Comparison of ENCODE assay signal across 11 mouse cellular contexts in the genomic region with DNA sequence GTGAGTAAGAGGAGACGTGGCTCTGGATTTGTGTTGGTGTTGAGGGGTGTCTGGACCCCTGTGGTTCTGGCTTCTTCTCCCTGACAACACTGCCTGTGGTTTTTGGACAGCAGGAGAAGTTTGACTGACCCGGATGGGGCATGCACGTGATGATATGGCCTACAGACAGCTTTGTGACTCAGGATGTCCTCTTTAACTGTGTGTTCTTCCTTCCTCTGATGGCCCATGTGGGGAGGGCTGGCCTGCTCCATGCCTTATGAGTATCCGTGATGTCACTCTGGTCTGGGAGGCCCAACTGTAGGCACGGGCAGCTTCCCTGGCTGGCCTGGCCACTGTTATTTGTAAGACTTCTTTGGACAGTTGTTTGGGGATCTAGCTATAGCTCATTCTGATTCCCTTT. TPM values are rescaled to one million over a fixed set of nuclear protein-coding genes. Genes with fewer than 3 reads are reported as not detected.
A peak's percentile ranks its signal among the peaks of the same experiment; 100 is the strongest.
DNase-seq lines count a peak whose midpoint lies in the region; ATAC-seq lines count a peak whose summit lies in the region.
"Had no signal": no experiment of that assay in that cellular context is flagged by ENCODE, and none has a peak within 500 bp of the region (broad histone marks: within the 10 kb centered on the region; RNA-seq: fewer than 3 reads in every experiment).

No protein-coding gene starts in this region.

- H3K4me2 ChIP-seq in heart, embryonic 12.5 days: 0 out of 2 replicates have a peak overlapping the region, but pooled peaks have one; percentile 1
- no peak overlapping the region for H3K4me2 ChIP-seq in liver, embryonic 13.5 days
- H3K4me2 ChIP-seq: midbrain, embryonic 13.5 days had no signal

- 58% methylated on average over 5 of the region's 5 CpGs for WGBS in heart, embryonic 12.5 days
- 33% methylated on average over 5 of the region's 5 CpGs for WGBS in liver, embryonic 13.5 days (ENCODE audit: insufficient replicate concordance)

- H3K4me3 ChIP-seq in megakaryocyte, embryonic 14.5 days (replicated peaks): peak overlapping the region; percentile 51
- no peak overlapping the region for H3K4me3 ChIP-seq in heart, embryonic 12.5 days
- H3K4me3 ChIP-seq in liver, embryonic 13.5 days (replicated peaks): no peak overlapping the region
- H3K4me3 ChIP-seq: midbrain, embryonic 13.5 days had no signal

- H3K27ac ChIP-seq in heart, embryonic 12.5 days (ENCODE audit: poor library complexity, severe bottlenecking): no peak overlapping the region
- H3K27ac ChIP-seq in liver, embryonic 13.5 days: 0 out of 2 replicates have a peak overlapping the region, but pooled peaks have one; percentile 30
- H3K27ac ChIP-seq: hindbrain, postnatal 0 days; midbrain, embryonic 13.5 days had no signal

- H3K27me3 ChIP-seq in megakaryocyte, embryonic 14.5 days (replicated peaks): peaks cover 91% of the 10 kb centered on the region
- H3K27me3 ChIP-seq in heart, embryonic 12.5 days (replicated peaks): no peaks in the 10 kb centered on the region
- no peaks in the 10 kb centered on the region for H3K27me3 ChIP-seq in liver, embryonic 13.5 days
- H3K27me3 ChIP-seq: midbrain, embryonic 13.5 days had no signal

- 0 out of 2 replicates have a peak overlapping the region, but pooled peaks have one; percentile 39 for H3K9ac ChIP-seq in heart, embryonic 12.5 days
- H3K9ac ChIP-seq in liver, embryonic 13.5 days: no peak overlapping the region
- H3K9ac ChIP-seq: midbrain, embryonic 13.5 days had no signal

- no peaks in the 10 kb centered on the region for H3K9me3 ChIP-seq in megakaryocyte, embryonic 14.5 days
- H3K9me3 ChIP-seq in heart, embryonic 12.5 days (replicated peaks): no peaks in the 10 kb centered on the region
- no peaks in the 10 kb centered on the region for H3K9me3 ChIP-seq in liver, embryonic 13.5 days (replicated peaks)
- H3K9me3 ChIP-seq: midbrain, embryonic 13.5 days had no signal

- ATAC-seq in megakaryocyte, adult 5-6 weeks (ENCODE audit: poor library complexity, severe bottlenecking): no peak
- no peak for ATAC-seq in heart, embryonic 12.5 days (ENCODE audit: insufficient number of reproducible peaks, low FRiP score)
- ATAC-seq in liver, embryonic 13.5 days (ENCODE audit: low read depth): 0 out of 2 replicates have a peak, but pooled peaks have one; percentile 34
- no peak for ATAC-seq in megakaryocyte-erythroid progenitor cell, adult 5-6 weeks (replicated peaks; ENCODE audit: low FRiP score, low TSS enrichment, poor library complexity, severe bottlenecking)
- ATAC-seq: hindbrain, postnatal 0 days; midbrain, embryonic 13.5 days had no signal

- H3K4me1 ChIP-seq in megakaryocyte, embryonic 14.5 days: peaks cover 17% of the 10 kb centered on the region
- H3K4me1 ChIP-seq in heart, embryonic 12.5 days (replicated peaks): peaks cover 98% of the 10 kb centered on the region
- H3K4me1 ChIP-seq in liver, embryonic 13.5 days (replicated peaks): peaks cover 92% of the 10 kb centered on the region

- DNase-seq in liver, embryonic 13.5 days: no peak
- no peak for DNase-seq in ovary, postnatal 14 days (ENCODE audit: low spot score)
- no peak for DNase-seq in retina, postnatal 1 day
- DNase-seq: gastrocnemius, postnatal 14 days; thymus, postnatal 25 days had no signal

- H3K36me3 ChIP-seq in megakaryocyte, embryonic 14.5 days (replicated peaks; ENCODE audit: low read length): no peaks in the 10 kb centered on the region
- H3K36me3 ChIP-seq in heart, embryonic 12.5 days: no peaks in the 10 kb centered on the region
- no peaks in the 10 kb centered on the region for H3K36me3 ChIP-seq in liver, embryonic 13.5 days
- H3K36me3 ChIP-seq: midbrain, embryonic 13.5 days had no signal

RNA-seq across cellular contexts. Expression of a gene that starts 11.7 kb away (rescaled TPM):
- 0.44 and 7.0 TPM in 2 replicates for polyA plus RNA-seq in megakaryocyte, embryonic 14.5 days (2012; ENCODE audit: insufficient read depth, low replicate concordance)
- 15.4 and 16.1 TPM in 2 replicates for total RNA-seq in megakaryocyte, adult 5-6 weeks (2015)
- total RNA-seq in megakaryocyte, adult 5-6 weeks (2017): 16.8 and 17.0 TPM in 2 replicates
- polyA plus RNA-seq in heart, embryonic 12.5 days (2016; fragmentation: Nextera tagmentation; extraction: Ambion mirVana): 7.8 and 8.6 TPM in 2 replicates
- polyA plus RNA-seq in liver, embryonic 13.5 days (2015; fragmentation: Nextera tagmentation; extraction: Ambion mirVana): 3.5 and 3.7 TPM in 2 replicates
- total RNA-seq in megakaryocyte-erythroid progenitor cell, adult 5-6 weeks (2014; fragmentation: Nextera tagmentation): 4.6 and 7.0 TPM in 2 replicates
- 2.8 and 8.0 TPM in 2 replicates for total RNA-seq in megakaryocyte-erythroid progenitor cell, adult 5-6 weeks (2017)
